Mouse (Mus musculus): ENCODE measurements around the gene Gm28230. TPM values are rescaled to one million over a fixed set of nuclear protein-coding genes. Genes with fewer than 3 reads are reported as not detected.

Gene Gm28230
- polyA plus RNA-seq, 1 experiment from 2014 or later, result not detected

MicroRNAs within 50 kb of the gene (microRNA counts, 519-probe panel; counts per million panel counts)
- microRNA mmu-miR-10b, result 1,973 counts per million, percentile 21 among the panel's probes with 10 or more counts

Small RNA genes within 50 kb of the gene (microRNA-seq; reads per million reads assigned to microRNA genes)
- not detected for gene Gm44463
- 1,997 reads per million, percentile 83 among the genes with 10 or more reads in this experiment for gene Mir10b

Other genes with a start within 250 kb of the Gm28230 start
- gene Lnpk, start 147.3 kb upstream of the Gm28230 start, polyA plus RNA-seq (2015; fragmentation: Nextera tagmentation; extraction: Ambion mirVana), result 15.2 and 17.1 TPM in 2 replicates
- gene Evx2, start 67.2 kb upstream of the Gm28230 start, polyA plus RNA-seq (2015; fragmentation: Nextera tagmentation; extraction: Ambion mirVana), result not detected in 2 replicates
- not detected in 2 replicates for gene Hoxd13, start 58.4 kb upstream of the Gm28230 start, polyA plus RNA-seq (2015; fragmentation: Nextera tagmentation; extraction: Ambion mirVana)
- gene Hoxd12, start 51.7 kb upstream of the Gm28230 start, polyA plus RNA-seq (2015; fragmentation: Nextera tagmentation; extraction: Ambion mirVana), result not detected in 2 replicates
- not detected in 2 replicates for gene Hoxd11, start 47.2 kb upstream of the Gm28230 start, polyA plus RNA-seq (2015; fragmentation: Nextera tagmentation; extraction: Ambion mirVana)
- not detected in 2 replicates for gene Hoxd10, start 34.8 kb upstream of the Gm28230 start, polyA plus RNA-seq (2015; fragmentation: Nextera tagmentation; extraction: Ambion mirVana)
- 0.11 and 0.21 TPM in 2 replicates for gene Hoxd9, start 29.0 kb upstream of the Gm28230 start, polyA plus RNA-seq (2015; fragmentation: Nextera tagmentation; extraction: Ambion mirVana)
- gene Hoxd8, start 22.1 kb upstream of the Gm28230 start, polyA plus RNA-seq (2015; fragmentation: Nextera tagmentation; extraction: Ambion mirVana), result 0.26 and 0.42 TPM in 2 replicates
- gene Hoxd3, start 14.8 kb upstream of the Gm28230 start, polyA plus RNA-seq (2015; fragmentation: Nextera tagmentation; extraction: Ambion mirVana), result 0.44 and 0.66 TPM in 2 replicates
- gene Hoxd4, start 14.8 kb upstream of the Gm28230 start, polyA plus RNA-seq (2015; fragmentation: Nextera tagmentation; extraction: Ambion mirVana), result 0.18 TPM in 1 of 2 replicates, not detected in the other
- gene Hoxd1, start 36.3 kb downstream of the Gm28230 start, polyA plus RNA-seq (2015; fragmentation: Nextera tagmentation; extraction: Ambion mirVana), result not detected in 2 replicates
- 147 and 154 TPM in 2 replicates for gene Mtx2, start 99.1 kb downstream of the Gm28230 start, polyA plus RNA-seq (2015; fragmentation: Nextera tagmentation; extraction: Ambion mirVana)

Measured in heart, embryonic 16.5 days (tissue).